Mouse (Mus musculus) forebrain, embryonic 12.5 days (tissue): Measurements from ENCODE around the gene Pdia4. TPM values are rescaled to one million over a fixed set of nuclear protein-coding genes. Genes with fewer than 3 reads are reported as not detected.

Experiments
- ATAC-seq: fragments of 200-750 bp; cut with Nextera tagmentation; 2 replicates; pipeline ENCODE4 v1.8.0; 2017; ENCODE audit warnings: moderate TSS enrichment; ENCODE audit not compliant: low FRiP score
- H3K27ac ChIP-seq: fragments of 300-500 bp; sonication (generic); 2 replicates; pipeline ENCODE4 v1.5.1; 2016; ENCODE audit warnings: mild to moderate bottlenecking
- H3K27me3 ChIP-seq: fragments of 300-500 bp; sonication (generic); 2 replicates; pipeline ENCODE4 v1.6.1; 2016; ENCODE audit warnings: mild to moderate bottlenecking
- H3K36me3 ChIP-seq: fragments of 300-500 bp; sonication (generic); replicated peaks from 2 replicates; pipeline ENCODE4 v1.6.1; 2016; ENCODE audit warnings: mild to moderate bottlenecking
- H3K4me1 ChIP-seq: fragments of 300-500 bp; sonication (generic); 2 replicates; pipeline ENCODE4 v1.6.1; 2016
- H3K4me2 ChIP-seq: fragments of 300-500 bp; sonication (generic); 2 replicates; pipeline ENCODE4 v1.6.1; 2016; ENCODE audit warnings: mild to moderate bottlenecking, moderate library complexity
- H3K4me3 ChIP-seq: fragments of 300-500 bp; sonication (generic); replicated peaks from 2 replicates; pipeline ENCODE4 v1.5.1; 2016; ENCODE audit warnings: mild to moderate bottlenecking
- H3K9ac ChIP-seq: fragments of 300-500 bp; sonication (generic); 2 replicates; pipeline ENCODE4 v1.6.1; 2016; ENCODE audit warnings: mild to moderate bottlenecking
- H3K9me3 ChIP-seq: fragments of 300-500 bp; sonication (generic); 2 replicates; pipeline ENCODE4 v1.6.1; 2016
- WGBS: fragments of 180-500 bp; shearing (Covaris S2); methylation state at CpG from one replicate; pipeline ENCODE4 v1.1.7; 2016; 5-methylcytosine and 5-hydroxymethylcytosine counted together
- polyA plus RNA-seq: library from polyadenylated mRNA; unstranded; fragments of >200 nt; fragmentation: Nextera tagmentation; extraction: Ambion mirVana; gene quantifications from 2 replicates; pipeline ENCODE4 v1.2.1, GENCODE M21; 2016

The Pdia4 gene
- polyA plus RNA-seq, 1 experiment from 2014 or later = 156 TPM

GRCm38 (mm10) chr6:47807419-47807818 lies 5.8 kb downstream of the Pdia4 start:
- no peaks in the 10 kb centered on the region for H3K9me3 ChIP-seq
- H3K4me1 ChIP-seq = peaks cover 30% of the 10 kb centered on the region
- H3K4me3 ChIP-seq = no peak overlapping the region
- H3K27ac ChIP-seq = no peak overlapping the region
- no peak overlapping the region for H3K9ac ChIP-seq
- 90% methylated on average over 2 of the region's 2 CpGs for WGBS
- ATAC-seq = no peak
- no peak overlapping the region for H3K4me2 ChIP-seq
- no peaks in the 10 kb centered on the region for H3K27me3 ChIP-seq
- peaks cover 50% of the 10 kb centered on the region for H3K36me3 ChIP-seq

GRCm38 (mm10) chr6:47805520-47805919 lies 7.7 kb downstream of the Pdia4 start:
- H3K9ac ChIP-seq = no peak overlapping the region
- WGBS = 91% methylated on average over 2 of the region's 2 CpGs
- no peak overlapping the region for H3K27ac ChIP-seq
- H3K4me1 ChIP-seq = peaks cover 15% of the 10 kb centered on the region
- no peak overlapping the region for H3K4me2 ChIP-seq
- no peak overlapping the region for H3K4me3 ChIP-seq
- ATAC-seq = no peak
- H3K9me3 ChIP-seq = no peaks in the 10 kb centered on the region
- peaks cover 69% of the 10 kb centered on the region for H3K36me3 ChIP-seq
- H3K27me3 ChIP-seq = no peaks in the 10 kb centered on the region

- Histone ChIP-seq H3K4me1 (no peaks in the 10 kb centered on the region), H3K4me2 (no peak overlapping the region), H3K9ac (no peak overlapping the region), H3K4me3 (no peak overlapping the region), H3K27me3 (no peaks in the 10 kb centered on the region), H3K9me3 (no peaks in the 10 kb centered on the region), H3K27ac (no peak overlapping the region), H3K36me3 (peaks cover 96% of the 10 kb centered on the region)
- 49% methylated on average over 6 of the region's 6 CpGs for WGBS
- ATAC-seq = peak; percentile 73
Observed at GRCm38 (mm10) chr6:47799079-47799478, 14.2 kb downstream of the Pdia4 start.

- H3K9me3 ChIP-seq = no peaks in the 10 kb centered on the region
- ATAC-seq = peak; percentile 37; the same call in 1 of the 2 replicates
- no peak overlapping the region for H3K4me3 ChIP-seq
- no peaks in the 10 kb centered on the region for H3K27me3 ChIP-seq
- no peak overlapping the region for H3K4me2 ChIP-seq
- no peak overlapping the region for H3K9ac ChIP-seq
- H3K27ac ChIP-seq = peak overlapping the region; percentile 31; the same call in 1 of the 2 replicates
- H3K36me3 ChIP-seq = peaks cover 48% of the 10 kb centered on the region
- WGBS = 61% methylated on average over 10 of the region's 10 CpGs
- no peaks in the 10 kb centered on the region for H3K4me1 ChIP-seq
Observed at GRCm38 (mm10) chr6:47794106-47794830, 19.0 kb downstream of the Pdia4 start.

GRCm38 (mm10) chr6:47793284-47793683 lies 19.9 kb downstream of the Pdia4 start:
- H3K9me3 ChIP-seq = no peaks in the 10 kb centered on the region
- ATAC-seq = no peak
- no peaks in the 10 kb centered on the region for H3K27me3 ChIP-seq
- WGBS = 89% methylated on average over 5 of the region's 5 CpGs
- no peak overlapping the region for H3K4me2 ChIP-seq
- H3K4me3 ChIP-seq = no peak overlapping the region
- no peak overlapping the region for H3K27ac ChIP-seq
- peaks cover 38% of the 10 kb centered on the region for H3K36me3 ChIP-seq
- no peak overlapping the region for H3K9ac ChIP-seq
- H3K4me1 ChIP-seq = peaks cover 8% of the 10 kb centered on the region

GRCm38 (mm10) chr6:47792533-47792932 lies 20.7 kb downstream of the Pdia4 start:
- Histone ChIP-seq H3K27ac (no peak overlapping the region), H3K4me1 (peaks cover 8% of the 10 kb centered on the region), H3K4me3 (no peak overlapping the region), H3K9ac (no peak overlapping the region), H3K9me3 (no peaks in the 10 kb centered on the region), H3K27me3 (no peaks in the 10 kb centered on the region), H3K36me3 (peaks cover 31% of the 10 kb centered on the region), H3K4me2 (no peak overlapping the region)
- ATAC-seq = no peak
- WGBS = 95% methylated on average over 2 of the region's 2 CpGs

- Histone ChIP-seq H3K4me3 (no peak overlapping the region), H3K27ac (no peak overlapping the region), H3K4me1 (peaks cover 8% of the 10 kb centered on the region), H3K27me3 (no peaks in the 10 kb centered on the region), H3K9ac (no peak overlapping the region), H3K9me3 (no peaks in the 10 kb centered on the region), H3K36me3 (peaks cover 15% of the 10 kb centered on the region), H3K4me2 (no peak overlapping the region)
- WGBS = 65% methylated on average over 2 of the region's 2 CpGs
- no peak for ATAC-seq
Observed at GRCm38 (mm10) chr6:47790745-47791144, 22.5 kb downstream of the Pdia4 start.

- peak overlapping the region; percentile 93 for H3K27ac ChIP-seq
- H3K27me3 ChIP-seq = no peaks in the 10 kb centered on the region
- H3K4me3 ChIP-seq = peak overlapping the region; percentile 47
- peaks cover 8% of the 10 kb centered on the region for H3K4me1 ChIP-seq
- WGBS = 41% methylated on average over 3 of the region's 3 CpGs
- H3K9me3 ChIP-seq = no peaks in the 10 kb centered on the region
- peak; percentile 40; the same call in 1 of the 2 replicates for ATAC-seq
- peak overlapping the region; percentile 61 for H3K9ac ChIP-seq
- H3K36me3 ChIP-seq = no peaks in the 10 kb centered on the region; the same call in 1 of the 2 replicates
- H3K4me2 ChIP-seq = peak overlapping the region; percentile 56
Observed at GRCm38 (mm10) chr6:47788821-47789220, 24.4 kb downstream of the Pdia4 start.

GRCm38 (mm10) chr6:47787941-47788736 lies 25.1 kb downstream of the Pdia4 start:
- peaks cover 8% of the 10 kb centered on the region for H3K4me1 ChIP-seq
- no peaks in the 10 kb centered on the region for H3K27me3 ChIP-seq
- ATAC-seq = peak; percentile 91
- no peaks in the 10 kb centered on the region for H3K9me3 ChIP-seq
- H3K4me3 ChIP-seq = peak overlapping the region; percentile 47
- WGBS = 2% methylated on average over 18 of the region's 18 CpGs
- H3K27ac ChIP-seq = peak overlapping the region; percentile 93
- no peaks in the 10 kb centered on the region; the same call in 1 of the 2 replicates for H3K36me3 ChIP-seq
- peak overlapping the region; percentile 56 for H3K4me2 ChIP-seq
- peak overlapping the region; percentile 61 for H3K9ac ChIP-seq

- H3K36me3 ChIP-seq = no peaks in the 10 kb centered on the region
- no peak overlapping the region for H3K27ac ChIP-seq
- H3K4me2 ChIP-seq = no peak overlapping the region
- no peak overlapping the region for H3K9ac ChIP-seq
- H3K4me3 ChIP-seq = no peak overlapping the region
- no peaks in the 10 kb centered on the region for H3K9me3 ChIP-seq
- peaks cover 18% of the 10 kb centered on the region for H3K4me1 ChIP-seq
- ATAC-seq = no peak
- 78% methylated on average over 5 of the region's 5 CpGs for WGBS
- H3K27me3 ChIP-seq = no peaks in the 10 kb centered on the region
Observed at GRCm38 (mm10) chr6:47784707-47785412, 28.4 kb downstream of the Pdia4 start.

- peak; percentile 75 for ATAC-seq
- Histone ChIP-seq H3K36me3 (no peaks in the 10 kb centered on the region), H3K4me3 (peak overlapping the region; percentile 48), H3K27ac (peak overlapping the region; percentile 75), H3K4me2 (peak overlapping the region; percentile 46), H3K27me3 (no peaks in the 10 kb centered on the region), H3K9me3 (no peaks in the 10 kb centered on the region), H3K4me1 (peaks cover 10% of the 10 kb centered on the region), H3K9ac (peak overlapping the region; percentile 49)
- under 1% methylated on average over 21 of the region's 21 CpGs for WGBS
Observed at GRCm38 (mm10) chr6:47781091-47781968, 31.9 kb downstream of the Pdia4 start.
